Mouse (Mus musculus) spleen, adult 2 months (tissue): ENCODE data around the gene Ppm1k.
"Not testable (repeated sequence)": the region's sequence is repeated elsewhere in the genome, so short reads cannot be mapped to it uniquely, and the experiment has no call there.

ENCODE experiments used
- CTCF ChIP-seq: fragments of 200-500 bp; IDR thresholded peaks from 2 replicates; pipeline ENCODE4 v1.5.1; 2011; ENCODE audit warnings: mild to moderate bottlenecking, inconsistent platforms; ENCODE audit not compliant: insufficient read depth, insufficient read length, insufficient replicate concordance; ENCODE audit errors: extremely low read depth
- POLR2A ChIP-seq: fragments of 200-500 bp; IDR thresholded peaks from 2 replicates; pipeline ENCODE4 v1.6.1; 2011; ENCODE audit warnings: low read depth, low read length, inconsistent platforms

DNA sequence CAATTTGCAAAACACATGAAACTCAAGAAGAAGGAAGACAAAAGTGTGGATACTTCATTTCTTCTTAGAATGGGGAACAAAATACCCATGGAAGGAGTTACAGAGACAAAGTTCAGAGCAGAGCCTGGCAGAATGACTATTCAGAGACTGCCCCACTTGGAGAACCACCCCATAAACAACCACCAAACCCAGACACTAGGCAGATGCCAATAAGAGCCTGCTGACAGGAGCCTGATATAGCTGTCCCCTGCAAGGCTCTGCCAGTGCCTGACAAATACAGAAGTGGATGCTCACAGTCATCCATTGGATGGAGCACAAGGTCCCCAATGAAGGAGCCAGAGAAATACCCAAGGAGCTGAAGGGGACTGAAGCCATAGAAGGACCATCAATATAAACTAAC lies 8.3 kb upstream of the Ppm1k start:
- not testable (repeated sequence) for TF ChIP-seq CTCF, POLR2A
